Mouse (Mus musculus) monocyte, adult 5-6 weeks (primary cell): ENCODE data around the gene Fam173b. TPM values are rescaled to one million over a fixed set of nuclear protein-coding genes. Genes with fewer than 3 reads are reported as not detected.

Experiments used
- ATAC-seq: fragments of 153-309, 156-312 bp; replicated peaks from 2 replicates; pipeline ENCODE4 v1.8.0; 2017; ENCODE audit warnings: mild to moderate bottlenecking; ENCODE audit not compliant: low TSS enrichment, insufficient number of reproducible peaks, severe bottlenecking, poor library complexity, low FRiP score
- total RNA-seq: library from RNA; stranded (forward); fragments of 200-1000, 200-491, 200-594 nt; gene quantifications from 3 replicates; pipeline ENCODE4 v1.2.3, GENCODE M21; 2017

The Fam173b gene
- total RNA-seq, 1 experiment from 2014 or later: 6.8 TPM

DNA sequence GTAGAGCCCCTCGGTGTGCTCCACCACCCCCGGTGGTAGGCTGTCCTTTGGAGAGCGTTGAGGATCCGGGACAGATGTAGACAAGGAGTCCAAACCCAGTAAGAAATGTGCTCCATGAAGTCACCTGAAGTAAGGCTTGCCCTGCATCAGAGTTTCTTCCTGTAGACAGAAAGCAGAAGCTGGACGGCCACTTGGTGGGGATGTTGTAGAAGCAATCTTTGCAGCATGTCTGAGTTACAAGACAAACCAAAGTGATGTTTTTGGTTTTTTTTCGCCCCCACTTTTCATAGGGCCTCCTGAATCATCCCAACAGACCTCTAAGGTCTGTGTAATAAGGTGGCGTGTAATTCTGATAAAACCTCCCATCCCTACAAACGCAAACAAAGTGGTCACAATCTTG lies 17.9 kb downstream of the Fam173b start:
- ATAC-seq: no peak

DNA sequence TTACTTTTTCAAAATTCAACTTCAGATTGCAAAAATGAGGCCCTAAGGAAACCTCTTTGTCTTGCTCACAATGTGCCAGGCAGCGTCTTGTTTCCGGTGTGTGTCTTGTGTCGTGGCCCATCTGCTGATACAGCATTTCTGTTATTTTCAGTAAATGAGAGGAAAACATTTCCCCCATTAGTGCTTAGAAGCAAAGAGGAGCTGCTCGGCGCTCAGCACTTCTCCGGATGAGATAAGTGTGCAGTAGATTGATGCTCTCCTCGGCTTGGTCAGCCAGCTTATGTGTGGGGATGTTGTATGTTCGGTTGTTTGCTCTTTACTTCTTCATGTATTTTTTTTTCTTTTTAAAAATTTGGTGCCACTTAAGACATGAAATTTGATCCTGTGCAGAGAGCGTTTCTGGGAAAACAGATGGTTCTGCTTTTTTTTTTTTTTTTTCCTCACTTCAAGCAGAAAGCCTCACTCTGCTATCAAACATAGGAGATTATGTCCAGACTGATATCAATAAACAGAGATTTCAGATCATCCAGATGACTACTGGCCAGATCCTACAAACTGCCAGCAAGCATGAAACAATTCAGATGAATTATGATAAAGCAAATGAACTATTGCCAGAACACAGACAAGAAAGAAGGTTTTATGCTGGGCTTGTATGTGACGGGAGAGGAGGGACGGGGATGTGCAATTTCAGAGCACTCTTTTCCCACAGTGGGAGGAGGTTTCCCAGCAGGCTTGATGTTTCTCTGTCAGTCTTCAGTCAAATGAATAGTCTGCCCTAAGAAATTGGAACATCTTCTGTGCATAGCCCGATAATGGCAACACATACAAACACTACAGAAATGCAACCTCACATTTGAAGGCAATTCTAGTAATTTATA lies 25.9 kb downstream of the Fam173b start:
- ATAC-seq: no peak

DNA sequence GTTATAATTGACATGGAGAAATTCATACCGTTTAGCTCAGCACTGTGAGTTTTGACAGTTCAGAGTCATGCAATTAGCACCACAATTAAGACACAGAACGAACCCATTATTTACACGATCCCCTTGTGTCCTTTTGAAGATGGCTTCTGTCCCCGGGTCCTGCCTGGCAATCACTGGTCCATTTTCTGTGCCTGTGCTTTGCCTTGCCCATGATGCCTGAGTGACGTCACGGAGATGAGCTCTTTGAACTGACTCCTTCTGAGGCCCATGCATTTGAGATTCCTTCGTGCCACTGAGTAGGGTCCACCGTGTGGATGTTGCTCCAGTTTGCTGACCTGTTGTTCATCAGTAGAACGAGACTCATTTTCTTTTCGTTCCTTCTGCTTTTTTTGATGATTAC lies 26.5 kb downstream of the Fam173b start:
- no peak for ATAC-seq

DNA sequence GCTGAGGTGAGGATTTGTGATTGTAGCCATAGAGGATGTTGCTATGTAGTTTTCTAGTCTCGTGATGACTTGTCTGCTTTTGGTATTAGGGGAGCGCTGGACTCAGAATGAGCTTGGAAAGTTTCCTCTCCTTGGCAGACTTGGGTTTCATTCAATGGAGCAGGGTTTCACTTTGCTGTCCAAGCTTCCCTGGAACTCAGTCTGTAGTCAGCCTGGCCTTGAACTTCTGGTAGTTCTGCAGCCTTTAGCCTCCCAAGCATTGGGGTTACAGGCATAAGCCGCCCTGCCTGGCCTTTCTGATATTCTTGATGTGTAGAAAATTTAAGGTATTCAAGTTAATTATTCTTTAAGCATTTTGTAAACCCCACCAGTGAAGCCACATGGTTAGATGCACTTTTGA lies 27.9 kb downstream of the Fam173b start:
- no peak for ATAC-seq

DNA sequence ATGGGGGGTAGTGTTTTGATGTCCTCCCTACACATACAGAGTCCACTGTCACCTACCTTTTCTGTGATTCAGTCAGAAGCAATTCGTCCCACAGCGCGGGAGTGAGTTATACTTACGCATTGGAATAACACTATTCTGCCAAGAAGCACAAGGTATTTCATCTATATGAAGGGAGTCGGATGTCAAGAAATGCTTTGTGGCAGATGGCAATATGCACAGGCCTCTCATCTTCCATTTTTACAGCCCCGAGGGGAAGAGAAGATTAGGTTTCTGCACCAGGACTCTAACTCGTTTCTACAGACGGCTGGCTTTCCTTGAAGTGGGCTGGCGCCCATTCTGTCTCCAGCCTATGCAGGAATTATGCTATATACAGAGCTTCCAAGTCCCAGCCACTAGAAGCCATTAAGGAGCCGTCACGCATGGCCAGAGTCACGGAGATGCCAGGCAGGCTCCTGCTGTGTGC lies 29.8 kb downstream of the Fam173b start:
- no peak for ATAC-seq

DNA sequence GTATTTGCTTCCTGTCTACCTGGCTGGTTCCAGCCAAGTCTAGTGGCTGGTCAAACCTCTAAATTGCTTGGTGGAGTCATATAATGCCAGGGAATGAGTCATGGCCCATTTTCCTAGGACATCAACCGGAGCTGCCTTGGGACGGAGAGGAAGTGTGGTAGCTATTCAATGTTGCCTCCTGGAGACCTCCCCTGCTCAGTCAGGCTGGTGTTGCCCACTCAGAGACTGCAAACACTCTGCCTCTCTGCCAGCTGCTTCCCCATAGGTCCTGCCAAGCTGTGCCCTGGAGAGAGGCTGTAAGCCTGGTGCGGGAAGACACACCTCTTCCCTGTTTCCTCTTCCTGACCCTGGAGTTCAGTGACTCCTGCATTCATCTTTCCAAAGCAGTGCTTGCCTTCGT lies 30.8 kb downstream of the Fam173b start:
- no peak for ATAC-seq

DNA sequence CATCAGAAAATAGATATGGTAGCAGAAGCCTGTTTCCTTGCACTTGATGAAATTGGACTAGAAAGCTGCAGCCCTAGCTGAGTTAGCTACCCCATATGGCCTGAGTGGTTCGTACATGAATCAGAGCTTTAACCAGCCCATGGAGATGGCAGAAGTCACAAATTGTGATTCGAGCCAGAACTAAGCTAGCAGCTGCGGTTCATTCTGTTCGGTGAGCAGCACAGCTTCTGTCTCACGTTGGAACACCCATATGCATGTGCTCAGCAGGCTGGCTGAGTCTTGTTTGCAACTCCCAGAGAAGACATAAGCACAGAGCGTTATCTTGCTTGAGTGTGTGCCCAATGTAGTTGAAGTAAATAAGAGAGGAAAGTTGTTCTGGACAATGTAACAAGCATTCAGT lies 32.9 kb downstream of the Fam173b start:
- ATAC-seq: no peak

DNA sequence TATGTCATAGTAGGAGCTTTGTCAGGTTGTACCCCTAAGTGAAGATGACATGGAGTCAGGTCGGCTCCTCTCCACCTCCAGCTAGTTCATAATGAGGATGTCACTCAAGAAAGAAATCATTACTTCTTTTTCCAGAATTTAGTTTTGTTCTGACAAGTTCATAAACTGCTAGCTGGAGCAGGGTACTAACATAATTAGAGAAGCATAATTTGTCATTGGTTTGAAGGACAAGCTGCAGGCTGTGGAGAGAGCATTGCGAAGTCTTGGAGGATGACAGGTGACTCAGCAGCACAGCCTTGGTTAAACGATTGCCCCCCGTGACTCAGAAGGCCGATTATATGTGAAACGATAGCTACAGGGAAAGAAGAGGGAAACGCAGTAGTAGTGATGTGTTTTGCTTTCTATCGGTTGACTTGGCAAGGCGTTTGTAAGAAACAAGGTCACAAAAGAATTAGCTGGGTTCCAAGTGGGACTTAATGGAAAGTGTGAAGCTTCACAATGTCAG lies 34.5 kb downstream of the Fam173b start:
- ATAC-seq: no peak

DNA sequence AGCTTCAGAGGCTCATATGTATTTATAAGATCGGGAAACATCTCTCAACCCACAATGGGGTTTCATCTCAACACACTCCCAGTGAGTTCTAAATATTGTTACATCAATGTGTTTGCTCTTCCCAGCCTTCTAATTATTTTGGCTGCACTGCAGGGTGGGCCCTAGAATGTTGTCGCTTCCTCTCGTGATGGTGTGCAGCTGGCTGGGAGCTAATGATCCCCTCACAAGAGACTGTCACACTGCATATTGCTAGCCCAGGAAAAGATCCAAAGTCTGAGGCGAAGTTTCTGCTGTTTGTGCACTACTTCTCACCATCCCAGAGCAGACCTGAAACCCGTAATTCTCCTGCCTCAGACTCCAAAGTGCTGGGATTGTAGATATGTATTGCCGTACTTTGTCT lies 45.6 kb downstream of the Fam173b start:
- no peak for ATAC-seq

DNA sequence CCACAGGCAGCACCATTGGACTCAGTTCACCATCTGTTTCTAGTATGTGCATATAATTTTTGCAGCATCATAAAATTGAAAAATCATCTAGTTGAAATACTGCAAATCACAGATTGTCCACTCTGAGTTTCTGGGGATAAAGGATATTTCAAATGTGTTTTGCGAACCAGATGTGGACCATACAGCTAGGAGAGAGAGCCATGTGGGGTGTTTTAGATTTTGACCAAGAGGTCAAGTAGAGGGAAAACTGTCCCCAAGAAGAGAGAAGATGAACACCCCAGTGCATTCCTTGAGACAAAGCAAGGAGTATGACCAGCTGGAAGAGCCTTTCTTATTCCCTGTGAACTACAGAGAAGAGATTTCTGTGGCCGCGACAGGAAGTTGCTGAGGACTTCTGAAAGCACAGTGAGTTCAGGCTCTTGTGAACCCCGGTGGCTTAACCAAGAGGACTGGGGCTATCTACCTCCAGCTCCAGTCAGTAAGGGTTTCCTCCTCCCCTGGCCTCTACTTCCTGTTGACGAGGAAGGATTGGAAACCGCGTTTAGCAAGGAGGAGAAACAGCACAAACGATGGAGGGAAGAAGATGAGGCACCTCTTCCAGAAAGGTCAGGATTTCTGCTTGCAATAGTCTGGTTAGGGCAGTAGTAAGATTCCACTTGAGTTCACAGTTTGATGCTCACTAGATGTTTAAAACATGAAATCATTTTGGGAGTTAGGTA lies 46.4 kb downstream of the Fam173b start:
- no peak for ATAC-seq

DNA sequence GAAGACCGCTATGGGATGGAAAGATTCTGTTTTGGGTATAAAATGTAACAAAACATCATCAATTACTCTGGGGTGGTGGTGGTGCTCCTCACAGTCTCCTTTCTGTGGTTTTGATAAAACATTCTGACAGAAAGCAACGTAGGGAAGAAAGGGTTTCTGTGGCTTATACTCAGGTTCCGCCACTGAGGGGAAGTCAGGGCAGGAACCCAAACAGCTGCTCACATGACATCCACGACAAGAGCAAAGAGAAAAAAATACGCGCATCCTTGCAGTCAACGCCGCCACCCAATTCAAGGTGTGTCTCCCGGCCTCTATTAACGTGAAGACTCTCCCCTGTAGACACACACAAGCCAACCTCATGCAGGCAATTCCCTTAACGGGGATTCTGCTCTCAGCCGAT lies 48.0 kb downstream of the Fam173b start:
- no peak for ATAC-seq

DNA sequence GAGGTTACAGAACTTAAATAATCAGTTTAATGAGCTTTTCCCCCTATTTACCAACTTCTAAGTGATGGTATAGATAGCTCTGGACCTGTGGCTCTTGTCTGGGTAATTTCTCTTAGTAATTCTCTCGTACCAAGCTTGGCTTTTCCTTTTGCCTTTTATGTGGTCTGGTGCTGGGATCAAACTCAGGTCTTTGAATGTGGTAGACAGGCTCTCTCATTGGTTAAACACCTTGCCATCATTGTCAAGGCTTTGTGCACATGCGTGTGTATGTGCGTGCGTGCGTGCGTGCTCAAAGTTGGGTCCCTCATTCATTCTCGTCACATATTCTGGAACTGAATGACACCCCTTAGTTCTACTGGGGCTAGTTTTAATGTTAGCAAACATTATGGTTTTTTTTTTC lies 49.2 kb downstream of the Fam173b start:
- ATAC-seq: no peak

DNA sequence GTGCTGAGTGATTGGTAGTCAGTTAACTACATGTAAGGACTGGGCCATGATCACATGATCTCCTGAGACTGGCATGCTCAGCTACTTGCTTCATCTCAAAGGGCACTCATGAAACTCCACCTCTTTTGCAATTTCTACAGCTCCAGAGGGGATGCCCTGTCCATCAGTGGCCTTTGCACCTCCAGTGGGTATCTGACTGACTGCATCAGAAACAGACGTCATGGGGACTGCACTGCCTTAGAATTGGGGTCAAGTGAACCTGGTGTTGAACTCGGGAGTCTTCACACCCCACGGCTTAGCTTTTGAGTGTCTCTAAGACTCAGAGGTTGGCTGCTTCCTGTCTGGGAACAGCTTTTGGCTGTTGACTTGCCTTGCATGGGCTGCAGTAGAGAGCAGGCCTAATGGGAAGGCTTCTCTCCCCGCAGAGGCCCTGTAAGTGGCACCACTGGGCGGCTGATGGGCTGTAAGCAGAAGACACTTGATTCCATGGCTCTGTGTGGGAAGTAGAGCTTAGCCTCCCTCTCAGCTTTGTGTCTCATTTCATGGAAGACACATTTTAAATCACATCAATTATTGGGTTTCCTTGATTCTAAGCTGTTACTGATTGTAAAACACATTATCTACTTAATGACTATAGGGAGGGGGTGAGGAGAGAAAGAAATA lies 58.6 kb downstream of the Fam173b start:
- no peak for ATAC-seq

DNA sequence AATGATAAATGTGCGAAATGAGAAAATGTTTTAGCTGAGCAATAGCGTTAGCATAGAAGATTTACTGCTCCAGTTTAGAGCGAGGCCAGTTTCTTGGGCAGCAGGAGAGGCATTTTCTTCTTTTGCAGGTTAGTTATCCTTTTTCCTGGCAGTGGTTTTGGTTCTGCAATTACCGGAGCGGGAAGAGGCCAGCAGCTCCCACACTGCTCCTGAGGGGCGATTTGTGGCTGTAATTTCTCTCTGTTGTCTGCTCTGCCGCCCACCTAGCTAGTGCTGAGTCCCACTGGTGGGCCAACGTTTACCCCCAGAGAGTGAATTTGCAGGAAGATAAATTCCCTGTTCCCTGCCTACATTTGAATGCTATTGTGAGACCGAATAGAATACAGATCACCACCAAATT lies 59.2 kb downstream of the Fam173b start:
- no peak for ATAC-seq

DNA sequence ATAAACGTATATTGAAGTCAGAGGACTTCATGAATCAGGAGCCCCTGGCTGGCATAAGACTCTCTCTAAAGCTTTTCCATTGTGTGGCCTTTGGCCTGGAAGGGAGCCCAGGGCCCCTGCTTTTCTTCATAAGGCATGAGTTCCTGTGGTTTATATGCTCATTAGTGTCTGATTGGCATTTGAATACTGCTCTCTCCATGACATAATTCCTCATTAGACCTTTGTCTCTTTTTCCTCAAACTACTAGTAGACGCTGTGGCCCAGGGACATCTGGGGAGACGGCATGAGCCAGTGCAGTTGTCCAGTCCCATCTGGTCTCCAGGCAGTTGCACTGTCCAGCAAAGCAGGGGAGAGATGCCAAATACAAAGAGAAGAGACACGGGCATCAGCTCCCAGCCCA lies 60.1 kb downstream of the Fam173b start:
- ATAC-seq: no peak

DNA sequence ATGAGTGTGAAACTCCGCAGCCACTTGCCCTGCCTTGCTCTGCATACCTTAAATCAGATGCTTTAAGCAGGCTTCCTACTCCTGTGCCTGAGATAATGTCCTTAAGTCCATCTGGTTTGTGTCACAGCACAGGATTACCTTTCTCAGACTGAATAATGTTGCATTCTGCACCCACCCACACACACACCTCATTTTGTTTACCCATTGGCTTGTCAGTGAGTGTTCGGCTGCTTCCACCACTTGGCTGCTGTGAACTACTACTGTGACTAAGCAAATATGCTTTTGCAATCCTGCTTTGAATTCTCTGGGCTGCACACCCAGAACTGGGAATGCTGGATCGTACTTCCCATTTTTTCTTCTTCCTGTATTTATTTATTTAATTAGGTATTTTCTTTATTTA lies 61.4 kb downstream of the Fam173b start:
- ATAC-seq: no peak
